Mouse (Mus musculus): ENCODE measurements around the gene Gldc. TPM values are rescaled to one million over a fixed set of nuclear protein-coding genes. Genes with fewer than 3 reads are reported as not detected.
A peak's percentile ranks its signal among the peaks of the same experiment; 100 is the strongest.

Gldc gene
- polyA plus RNA-seq, 1 experiment, result 74.2 TPM

- 77% methylated on average over 6 of the region's 6 CpGs for WGBS
- no peak for DNase-seq
- H3K4me3 ChIP-seq (ENCODE audit: insufficient read depth, low read depth, low read length), result no peak overlapping the region
- TF ChIP-seq POLR2A (IDR thresholded peaks at IDR 0.05; ENCODE audit: low read depth, low read length) (no peak), CTCF (conservative IDR thresholded peaks at IDR 0.05; ENCODE audit: insufficient read depth, insufficient read length, low read depth, low read length) (no peak)
- H3K36me3 ChIP-seq (ENCODE audit: control insufficient read depth, insufficient read depth, low read length), result no peaks in the 10 kb centered on the region
- H3K27ac ChIP-seq (ENCODE audit: insufficient read depth, low read depth, low read length), result no peak overlapping the region
- H3K4me1 ChIP-seq (ENCODE audit: control insufficient read depth, insufficient read depth, low read length), result no peaks in the 10 kb centered on the region
- no peaks in the 10 kb centered on the region for H3K27me3 ChIP-seq (replicated peaks; ENCODE audit: control insufficient read depth, insufficient read depth, low read length)
Observed at GRCm38 (mm10) chr19:30146761-30147160, 28.5 kb downstream of the Gldc start.

GRCm38 (mm10) chr19:30145106-30145505 lies 30.1 kb downstream of the Gldc start:
- Histone ChIP-seq H3K4me1 (ENCODE audit: control insufficient read depth, insufficient read depth, low read length) (no peaks in the 10 kb centered on the region), H3K4me3 (ENCODE audit: insufficient read depth, low read depth, low read length) (no peak overlapping the region), H3K27ac (ENCODE audit: insufficient read depth, low read depth, low read length) (no peak overlapping the region), H3K36me3 (ENCODE audit: control insufficient read depth, insufficient read depth, low read length) (no peaks in the 10 kb centered on the region), H3K27me3 (replicated peaks; ENCODE audit: control insufficient read depth, insufficient read depth, low read length) (no peaks in the 10 kb centered on the region)
- 94% methylated on average over 4 of the region's 4 CpGs for WGBS
- no peak for DNase-seq
- TF ChIP-seq CTCF (conservative IDR thresholded peaks at IDR 0.05; ENCODE audit: insufficient read depth, insufficient read length, low read depth, low read length) (no peak), POLR2A (IDR thresholded peaks at IDR 0.05; ENCODE audit: low read depth, low read length) (no peak)

GRCm38 (mm10) chr19:30136308-30136707 lies 38.9 kb downstream of the Gldc start:
- Histone ChIP-seq H3K27me3 (replicated peaks; ENCODE audit: control insufficient read depth, insufficient read depth, low read length) (no peaks in the 10 kb centered on the region), H3K27ac (ENCODE audit: insufficient read depth, low read depth, low read length) (no peak overlapping the region), H3K4me1 (ENCODE audit: control insufficient read depth, insufficient read depth, low read length) (no peaks in the 10 kb centered on the region), H3K36me3 (ENCODE audit: control insufficient read depth, insufficient read depth, low read length) (no peaks in the 10 kb centered on the region; the same call in 1 of the 2 replicates), H3K4me3 (ENCODE audit: insufficient read depth, low read depth, low read length) (no peak overlapping the region)
- TF ChIP-seq POLR2A (IDR thresholded peaks at IDR 0.05; ENCODE audit: low read depth, low read length) (no peak), CTCF (conservative IDR thresholded peaks at IDR 0.05; ENCODE audit: insufficient read depth, insufficient read length, low read depth, low read length) (no peak)
- DNase-seq, result no peak
- WGBS, result 72% methylated on average over 1 of the region's 1 CpGs

GRCm38 (mm10) chr19:30128177-30128576 lies 47.1 kb downstream of the Gldc start:
- no peaks in the 10 kb centered on the region for H3K4me1 ChIP-seq (ENCODE audit: control insufficient read depth, insufficient read depth, low read length)
- H3K4me3 ChIP-seq (ENCODE audit: insufficient read depth, low read depth, low read length), result no peak overlapping the region
- H3K27me3 ChIP-seq (replicated peaks; ENCODE audit: control insufficient read depth, insufficient read depth, low read length), result no peaks in the 10 kb centered on the region
- no peak overlapping the region for H3K27ac ChIP-seq (ENCODE audit: insufficient read depth, low read depth, low read length)
- no peaks in the 10 kb centered on the region; the same call in 1 of the 2 replicates for H3K36me3 ChIP-seq (ENCODE audit: control insufficient read depth, insufficient read depth, low read length)
- DNase-seq, result peak; percentile 45
- no peak for TF ChIP-seq POLR2A (IDR thresholded peaks at IDR 0.05; ENCODE audit: low read depth, low read length)
- 0 out of 2 replicates have a peak, but pooled peaks have one; percentile 8 for TF ChIP-seq CTCF (conservative IDR thresholded peaks at IDR 0.05; ENCODE audit: insufficient read depth, insufficient read length, low read depth, low read length)
- WGBS, result 62% methylated on average over 4 of the region's 4 CpGs

- TF ChIP-seq POLR2A (IDR thresholded peaks at IDR 0.05; ENCODE audit: low read depth, low read length), result no peak
- TF ChIP-seq CTCF (conservative IDR thresholded peaks at IDR 0.05; ENCODE audit: insufficient read depth, insufficient read length, low read depth, low read length), result no peak
- no peak overlapping the region for H3K4me3 ChIP-seq (ENCODE audit: insufficient read depth, low read depth, low read length)
- no peak overlapping the region for H3K27ac ChIP-seq (ENCODE audit: insufficient read depth, low read depth, low read length)
- WGBS, result 88% methylated on average over 7 of the region's 7 CpGs
- no peaks in the 10 kb centered on the region; the same call in 1 of the 2 replicates for H3K36me3 ChIP-seq (ENCODE audit: control insufficient read depth, insufficient read depth, low read length)
- H3K4me1 ChIP-seq (ENCODE audit: control insufficient read depth, insufficient read depth, low read length), result no peaks in the 10 kb centered on the region
- no peaks in the 10 kb centered on the region for H3K27me3 ChIP-seq (replicated peaks; ENCODE audit: control insufficient read depth, insufficient read depth, low read length)
- DNase-seq, result no peak
Observed at GRCm38 (mm10) chr19:30125670-30126059, 49.6 kb downstream of the Gldc start.

- Histone ChIP-seq H3K4me1 (ENCODE audit: control insufficient read depth, insufficient read depth, low read length) (no peaks in the 10 kb centered on the region), H3K27ac (ENCODE audit: insufficient read depth, low read depth, low read length) (no peak overlapping the region), H3K27me3 (replicated peaks; ENCODE audit: control insufficient read depth, insufficient read depth, low read length) (no peaks in the 10 kb centered on the region), H3K4me3 (ENCODE audit: insufficient read depth, low read depth, low read length) (no peak overlapping the region), H3K36me3 (ENCODE audit: control insufficient read depth, insufficient read depth, low read length) (no peaks in the 10 kb centered on the region; the same call in 1 of the 2 replicates)
- DNase-seq, result no peak
- 77% methylated on average over 7 of the region's 7 CpGs for WGBS
- TF ChIP-seq POLR2A (IDR thresholded peaks at IDR 0.05; ENCODE audit: low read depth, low read length), result no peak
- no peak for TF ChIP-seq CTCF (conservative IDR thresholded peaks at IDR 0.05; ENCODE audit: insufficient read depth, insufficient read length, low read depth, low read length)
Observed at GRCm38 (mm10) chr19:30124999-30125669, 50.1 kb downstream of the Gldc start.

GRCm38 (mm10) chr19:30118344-30119312 lies 56.6 kb downstream of the Gldc start:
- H3K27me3 ChIP-seq (replicated peaks; ENCODE audit: control insufficient read depth, insufficient read depth, low read length), result no peaks in the 10 kb centered on the region
- H3K4me1 ChIP-seq (ENCODE audit: control insufficient read depth, insufficient read depth, low read length), result no peaks in the 10 kb centered on the region
- DNase-seq, result peak; percentile 78
- no peaks in the 10 kb centered on the region for H3K36me3 ChIP-seq (ENCODE audit: control insufficient read depth, insufficient read depth, low read length)
- no peak overlapping the region for H3K4me3 ChIP-seq (ENCODE audit: insufficient read depth, low read depth, low read length)
- no peak overlapping the region for H3K27ac ChIP-seq (ENCODE audit: insufficient read depth, low read depth, low read length)
- 77% methylated on average over 17 of the region's 17 CpGs for WGBS
- no peak for TF ChIP-seq POLR2A (IDR thresholded peaks at IDR 0.05; ENCODE audit: low read depth, low read length)
- no peak for TF ChIP-seq CTCF (conservative IDR thresholded peaks at IDR 0.05; ENCODE audit: insufficient read depth, insufficient read length, low read depth, low read length)
